Mouse (Mus musculus) cortical plate, adult 2 months (tissue): ENCODE measurements at regions not wholly inside any gene's neighbourhood (a gene's known extent, or its start where the extent isn't known, plus 50 kb on each side); places are given as distances from the start of the nearest gene placed in this dataset.

Experiments used
- CTCF ChIP-seq: fragments of 200-500 bp; IDR thresholded peaks from 2 replicates; pipeline ENCODE4 v1.5.1; 2011; ENCODE audit warnings: mild to moderate bottlenecking, control low read depth, low read length; ENCODE audit not compliant: insufficient read depth; ENCODE audit errors: extremely low read depth
- POLR2A ChIP-seq: fragments of 200-500 bp; IDR thresholded peaks from 2 replicates; pipeline ENCODE4 v1.6.1; 2011; ENCODE audit warnings: mild to moderate bottlenecking, low read length, control low read depth; ENCODE audit not compliant: insufficient read depth; ENCODE audit errors: extremely low read depth

DNA sequence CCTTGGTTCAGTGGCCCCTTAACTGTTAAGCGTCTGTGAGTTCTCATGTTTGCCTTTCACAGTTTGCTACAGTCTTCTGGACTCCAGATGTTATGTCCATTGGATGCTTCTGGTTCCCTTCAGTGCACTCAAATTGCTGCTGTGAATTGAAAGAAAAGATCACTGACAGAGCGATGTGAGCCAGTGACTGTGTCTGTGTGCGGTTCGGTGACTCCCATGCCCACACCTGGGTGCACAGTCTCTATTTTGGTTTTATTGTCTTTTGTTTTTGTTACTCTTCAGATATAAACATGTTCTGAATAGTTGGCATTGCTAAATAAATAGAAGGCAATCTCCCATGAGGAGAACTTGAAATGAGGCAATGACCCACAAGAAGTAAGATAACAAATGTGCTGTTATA is 350.3 kb upstream of the Chrm3 start:
- TF ChIP-seq CTCF = no peak
- no peak for TF ChIP-seq POLR2A
